Mouse (Mus musculus) E14TG2a.4 (cell line): Measurements from ENCODE around the gene Elf1.

ENCODE experiments used
- CTCF ChIP-seq: conservative IDR thresholded peaks from 2 replicates; pipeline ENCODE4 v1.5.1; 2014; ENCODE audit warnings: low read length
- POU5F1 ChIP-seq: IDR thresholded peaks from 2 replicates; pipeline ENCODE4 v1.6.1; 2014; ENCODE audit warnings: low read length, borderline replicate concordance

DNA sequence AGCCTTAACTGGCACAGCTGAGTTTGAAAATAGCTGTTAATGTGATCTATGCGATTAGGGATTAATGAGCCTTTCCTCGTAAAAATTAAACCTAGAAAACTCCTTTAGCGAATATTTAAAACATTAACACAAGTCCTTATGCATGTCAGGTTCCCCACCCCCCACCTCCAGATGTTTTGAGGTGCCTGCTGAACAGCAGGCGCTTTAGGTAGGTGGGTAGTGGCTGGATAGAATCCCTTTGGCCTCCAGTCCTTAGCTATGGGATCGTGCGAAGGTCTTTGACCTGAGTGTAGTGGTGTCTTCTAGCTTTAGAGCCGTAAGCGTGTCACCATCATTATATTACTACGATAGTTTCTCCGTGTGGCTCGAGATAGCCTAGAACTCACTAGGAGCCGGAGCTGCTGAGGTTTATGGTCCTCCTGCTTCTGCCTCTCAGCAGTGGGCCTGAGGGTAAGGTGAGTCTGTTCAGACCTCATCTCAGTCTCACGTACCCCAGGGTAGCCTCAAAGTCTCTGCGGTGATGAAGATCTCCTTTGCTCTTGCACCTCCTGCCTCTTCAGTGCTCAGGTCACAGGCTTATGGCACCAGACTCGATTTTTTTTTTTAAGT lies 1.9 kb downstream of the Elf1 start:
- no peak for TF ChIP-seq CTCF
- TF ChIP-seq POU5F1, result no peak
